Mouse (Mus musculus) G1E (cell line): ENCODE data around the gene Irs3.

Experiments used
- CTCF ChIP-seq: IDR thresholded peaks from 2 replicates; pipeline ENCODE4 v1.5.1; 2012; ENCODE audit warnings: low read depth, low read length, inconsistent platforms, mixed read lengths
- GATA1 ChIP-seq: IDR thresholded peaks from 2 replicates; pipeline ENCODE4 v1.6.1; 2012; ENCODE audit warnings: borderline replicate concordance, low read length, inconsistent platforms, mixed read lengths
- TAL1 ChIP-seq: conservative IDR thresholded peaks from 2 replicates; pipeline ENCODE4 v1.6.1; 2012; ENCODE audit warnings: low read depth, low read length, inconsistent platforms, mixed read lengths

DNA sequence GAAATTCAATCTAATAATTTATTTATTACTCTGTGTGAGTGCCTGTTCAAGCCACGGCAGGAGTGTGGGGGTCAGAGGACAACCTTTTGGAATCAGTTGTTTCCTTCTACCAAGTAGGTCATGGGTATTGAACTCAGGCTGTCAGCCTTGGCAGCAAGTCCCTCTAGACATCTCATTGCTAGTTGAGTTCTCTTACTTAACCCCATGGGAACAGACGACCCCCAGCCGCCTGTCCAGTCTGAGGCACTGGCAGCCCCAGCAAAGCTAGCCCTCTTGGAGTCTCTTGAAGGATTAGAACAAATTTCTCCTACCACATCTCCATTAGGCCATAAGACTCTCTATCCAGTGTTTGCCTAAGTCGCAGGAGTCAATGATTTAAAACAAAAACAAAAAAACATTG, 34.2 kb upstream of the Irs3 start:
- no peak for TF ChIP-seq CTCF
- TF ChIP-seq TAL1 = no peak
- TF ChIP-seq GATA1 = no peak
